Mouse (Mus musculus): ENCODE measurements around the gene Fgd1. TPM values are rescaled to one million over a fixed set of nuclear protein-coding genes. Genes with fewer than 3 reads are reported as not detected.

The Fgd1 gene
- total RNA-seq, 2 experiments from 2014 or later, result 21.6 to 23.0 TPM

DNA sequence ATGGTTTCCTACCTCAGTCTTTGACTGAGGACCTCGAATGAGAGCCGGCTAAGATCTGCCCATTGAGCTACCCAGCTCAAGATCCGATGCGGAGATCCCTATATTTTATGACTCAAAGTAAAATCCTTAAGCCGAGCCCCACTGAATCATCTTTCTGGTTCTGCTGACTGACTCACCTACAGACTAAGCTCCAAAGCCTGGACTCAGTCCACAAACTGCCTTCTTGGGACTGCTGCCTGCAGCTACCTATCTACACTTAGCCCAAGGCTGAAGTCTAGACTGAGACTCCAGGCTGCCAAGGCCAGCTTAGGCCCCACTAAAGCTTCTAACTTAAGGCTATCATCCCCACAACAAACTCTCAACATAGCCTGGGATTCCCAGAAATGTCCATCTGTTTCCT, 30.1 kb downstream of the Fgd1 start:
- no peak for DNase-seq (ENCODE audit: low spot score in 2 of 2)

DNA sequence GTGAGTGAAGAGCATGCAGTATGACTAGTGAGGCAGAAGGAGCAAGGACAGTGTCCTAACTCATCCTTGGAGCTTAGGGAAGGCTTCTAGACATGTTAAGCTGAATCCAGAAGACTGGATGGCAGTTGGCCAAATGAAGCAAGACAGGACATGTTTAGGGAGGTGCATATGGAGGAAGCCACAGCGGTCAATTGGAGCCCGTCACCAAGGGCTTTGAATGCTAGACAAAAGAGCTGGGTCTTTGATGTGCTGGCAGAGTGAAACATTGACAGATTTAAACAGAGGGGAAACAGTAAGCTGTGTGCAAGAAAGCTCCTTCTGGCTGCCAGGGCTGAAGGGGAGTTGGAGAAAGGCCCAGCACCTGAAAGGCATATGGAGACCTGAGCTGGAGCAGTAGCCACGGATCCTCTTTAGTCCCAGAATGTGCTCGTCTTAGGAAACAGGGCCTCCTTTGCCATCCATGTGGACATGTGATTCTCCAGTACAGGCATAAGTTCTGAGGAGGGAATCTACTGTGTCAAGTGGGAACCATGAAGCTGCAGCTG, 31.1 kb downstream of the Fgd1 start:
- intact Hi-C loops (cut with DNase I), result no loop called here
- DNase-seq (ENCODE audit: low spot score in 2 of 2), result no peak

More for the DNA sequence above, 30.1 kb downstream of the Fgd1 start:
- intact Hi-C loops (cut with DNase I), result no loop called here

DNA sequence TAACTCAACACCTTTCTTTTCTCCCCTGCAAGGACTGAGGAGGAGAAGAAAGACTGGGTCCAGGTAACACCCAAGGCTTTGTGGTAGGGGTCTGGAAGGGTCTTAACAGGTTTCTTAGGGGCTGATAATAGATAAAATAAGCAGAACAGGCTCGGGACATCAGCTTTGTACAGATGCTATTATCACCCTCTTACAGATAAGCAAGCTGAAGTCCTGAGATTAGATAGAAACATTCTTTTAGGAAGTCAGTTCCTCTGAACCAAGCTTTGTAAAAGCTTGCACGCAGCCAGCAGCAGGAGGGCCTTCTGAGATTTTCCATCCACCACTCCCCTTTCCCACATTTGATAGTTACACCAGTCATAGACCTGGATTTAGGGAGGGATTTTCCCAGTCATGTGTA, 39.6 kb downstream of the Fgd1 start:
- intact Hi-C loops (cut with DNase I), result no loop called here

DNA sequence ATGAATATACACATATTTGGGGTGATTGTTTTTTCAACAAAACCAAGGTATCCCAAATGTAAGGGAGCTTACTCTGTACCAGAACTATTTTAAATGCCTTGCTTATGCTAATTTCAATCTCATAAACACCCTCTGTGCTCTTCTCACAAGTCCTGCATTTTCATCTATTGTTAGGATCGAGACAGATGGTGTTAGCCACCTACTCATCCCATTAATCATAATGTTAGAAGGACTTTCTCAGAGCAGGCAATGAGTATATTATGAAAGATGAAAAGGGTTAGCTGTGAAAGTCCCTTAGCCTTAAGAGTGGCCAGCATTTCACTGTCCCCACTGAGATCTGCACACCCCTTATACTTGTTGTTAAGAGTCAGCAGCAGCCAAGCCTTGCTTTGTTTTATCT, 41.5 kb downstream of the Fgd1 start:
- intact Hi-C loops (cut with DNase I), result no loop called here
- DNase-seq (ENCODE audit: low spot score in 2 of 2), result peak in 1 of 2 experiments; percentile 15

More for the DNA sequence above, 39.6 kb downstream of the Fgd1 start:
- DNase-seq (ENCODE audit: low spot score in 2 of 2), result no peak

DNA sequence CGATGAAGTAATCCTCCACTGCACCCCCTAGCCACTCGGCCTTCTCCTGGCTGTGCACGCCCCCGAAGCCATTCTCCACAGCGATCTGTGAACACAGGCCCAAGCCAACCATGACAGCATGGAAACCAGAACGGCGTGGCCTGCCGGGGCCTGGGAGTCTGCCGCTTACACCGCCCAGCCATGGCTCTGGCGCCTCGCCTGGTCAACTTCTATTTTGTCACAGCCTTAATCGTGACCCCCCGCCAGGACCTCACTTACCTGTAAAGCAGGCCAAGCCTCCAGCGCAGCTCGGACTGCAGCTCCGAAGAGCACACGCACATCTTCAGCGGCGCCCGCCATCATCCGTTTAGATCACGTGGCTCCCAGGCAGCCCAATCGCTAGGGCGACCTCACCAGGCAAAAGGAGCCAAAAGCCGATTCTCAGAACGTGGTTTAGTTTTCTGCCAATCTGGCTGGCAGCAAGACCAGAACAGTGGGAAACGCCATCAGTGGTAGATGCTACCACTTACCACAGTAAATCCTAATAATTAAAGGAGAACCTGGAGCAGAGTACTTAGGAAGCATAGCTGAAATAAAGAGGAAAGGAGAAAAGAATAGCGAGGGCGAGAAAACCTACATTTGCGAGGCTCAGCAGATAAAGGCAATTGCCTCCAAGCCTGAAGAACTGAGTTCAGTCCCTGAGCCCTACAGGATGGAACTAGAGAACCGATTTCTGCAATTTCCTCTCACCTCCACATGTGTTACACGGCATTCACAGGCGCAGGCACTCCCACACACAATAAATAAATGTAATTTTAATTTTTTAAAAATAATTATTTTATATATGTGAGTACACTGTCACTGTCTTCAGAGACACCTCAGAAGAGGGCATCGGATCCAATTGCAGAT, 50.5 kb downstream of the Fgd1 start, which contains the start of gene Tsr2:
Gene Tsr2 (minus strand): TSS at position 373 of the 888 bp plus-strand sequence.
- peak; percentile 76 to 80 for DNase-seq (ENCODE audit: low spot score in 2 of 2)
- intact Hi-C loops (cut with DNase I), result no loop called here

DNA sequence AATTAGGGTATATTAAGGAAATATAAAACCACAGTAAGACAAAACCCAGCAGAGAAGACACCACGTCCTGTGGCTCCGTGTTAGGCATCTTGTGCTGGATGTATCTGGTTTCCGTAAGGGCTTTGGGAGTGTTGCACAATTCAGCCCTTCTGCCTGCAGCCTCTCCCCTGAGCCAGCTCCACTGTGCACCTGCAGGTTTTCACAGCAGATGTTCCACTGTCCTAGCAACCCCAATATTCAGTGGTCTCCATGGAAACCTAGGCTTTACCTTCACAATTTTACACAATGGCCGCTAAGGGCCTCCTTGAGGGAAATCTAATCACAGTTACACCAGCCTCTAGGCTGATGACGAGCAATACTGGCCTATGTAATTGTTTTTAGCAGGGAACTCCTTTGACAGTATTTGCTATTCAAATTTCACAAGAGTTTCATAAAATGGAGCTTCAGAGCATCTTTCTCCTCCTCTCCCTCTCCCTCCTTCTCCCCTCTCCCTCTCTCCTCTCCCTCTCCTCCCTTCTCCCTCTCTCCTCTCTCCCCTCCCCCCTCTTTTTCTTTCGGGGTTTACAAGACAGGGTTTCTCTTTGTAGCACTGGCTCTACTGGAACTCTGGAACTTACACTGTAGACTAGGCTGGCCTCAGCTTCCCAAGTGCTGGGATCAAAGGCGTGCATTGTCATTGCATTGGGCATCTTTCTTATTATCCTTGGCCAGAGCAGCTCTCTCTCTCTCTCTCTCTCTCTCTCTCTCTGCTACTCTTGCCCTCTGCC, 61.5 kb downstream of the Fgd1 start:
- no peak for DNase-seq (ENCODE audit: low spot score in 2 of 2)
- intact Hi-C loops (cut with DNase I), result no loop called here

DNA sequence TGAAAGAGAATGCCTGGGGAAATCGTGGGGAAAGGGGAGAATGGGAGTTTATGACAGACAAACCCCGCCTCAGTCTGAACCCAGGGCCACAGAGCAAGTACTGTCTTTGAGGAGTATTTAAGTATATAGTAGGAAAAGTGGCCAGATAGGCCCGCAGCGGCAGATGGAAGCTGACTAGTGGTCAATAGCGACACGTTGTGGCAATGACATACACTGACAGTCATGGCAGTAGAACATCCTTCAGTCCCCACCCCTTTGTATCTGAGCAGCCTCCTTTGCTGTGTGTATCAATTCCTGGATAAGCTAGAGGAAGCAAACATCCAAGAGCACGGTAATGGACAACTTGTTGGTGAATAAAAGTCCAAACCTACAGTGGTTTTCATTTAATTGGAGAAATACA, 70.8 kb downstream of the Fgd1 start:
- DNase-seq (ENCODE audit: low spot score in 2 of 2), result peak in 1 of 2 experiments; percentile 29
- intact Hi-C loops (cut with DNase I), result loop anchor here (10.0 kb wide), 1 partner anchor 612 kb away; no protein-coding TSS in a partner anchor

DNA sequence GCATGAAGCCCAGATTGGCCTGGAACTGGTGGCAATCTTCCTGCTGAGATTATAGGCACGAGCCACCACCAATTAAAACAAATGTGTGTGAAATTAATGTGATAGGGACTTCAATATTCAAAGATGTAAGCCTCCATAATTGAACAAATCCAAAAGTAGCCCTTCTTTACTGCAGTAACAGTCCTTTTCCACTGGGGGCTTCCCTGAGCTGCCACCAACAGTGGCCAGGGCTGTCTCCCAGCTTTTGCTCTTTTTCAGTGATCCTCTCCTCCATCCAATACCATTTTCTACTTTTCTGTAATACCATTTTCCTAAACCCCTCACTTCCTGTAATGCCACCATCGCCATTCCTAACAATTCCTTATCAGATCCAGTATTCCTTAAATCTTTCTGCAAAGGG, 71.5 kb downstream of the Fgd1 start:
- intact Hi-C loops (cut with DNase I), result loop anchor here (10.0 kb wide), 1 partner anchor 613 kb away; no protein-coding TSS in a partner anchor
- no peak for DNase-seq (ENCODE audit: low spot score in 2 of 2)

DNA sequence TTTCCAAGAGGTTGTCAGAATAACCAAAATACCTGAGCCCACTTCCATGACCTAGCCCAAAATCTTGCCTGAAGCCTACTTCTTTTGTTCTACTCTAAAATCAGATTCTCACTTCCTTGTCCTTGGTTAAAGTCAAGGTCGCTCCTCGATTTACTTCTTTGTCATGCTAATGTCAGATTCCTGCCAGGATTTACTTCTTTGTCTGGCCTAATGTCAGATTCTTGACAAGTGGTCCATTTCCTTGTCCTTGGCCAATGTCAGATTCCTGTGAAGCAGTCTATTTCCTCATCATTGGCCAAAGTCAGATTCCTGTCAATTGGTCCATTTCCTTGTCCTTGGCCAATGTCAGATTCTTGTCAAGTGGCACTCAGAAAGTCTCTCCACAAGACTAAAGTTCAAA, 78.0 kb downstream of the Fgd1 start:
- no peak for DNase-seq (ENCODE audit: low spot score in 2 of 2)
- intact Hi-C loops (cut with DNase I), result no loop called here

DNA sequence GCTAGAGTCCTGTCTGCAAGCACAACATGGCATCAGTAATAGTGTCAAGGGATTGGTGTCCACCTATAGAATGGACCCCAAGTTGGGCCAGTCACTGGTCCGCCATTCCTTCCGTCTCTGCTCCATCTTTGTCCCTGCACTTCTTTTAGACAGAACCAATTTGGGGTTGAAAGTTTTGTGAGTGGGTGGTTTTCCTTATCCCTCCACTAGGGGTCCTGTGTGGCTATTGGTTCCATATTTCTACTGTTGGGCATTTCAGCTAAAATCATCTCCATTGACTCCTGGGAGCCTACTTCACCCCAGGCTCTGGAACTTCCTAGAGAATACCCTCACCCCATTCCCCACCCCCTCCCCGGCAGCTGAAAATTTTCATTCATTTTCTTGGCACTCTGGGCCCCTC, 84.5 kb downstream of the Fgd1 start:
- intact Hi-C loops (cut with DNase I), result no loop called here
- DNase-seq (ENCODE audit: low spot score in 2 of 2), result no peak

DNA sequence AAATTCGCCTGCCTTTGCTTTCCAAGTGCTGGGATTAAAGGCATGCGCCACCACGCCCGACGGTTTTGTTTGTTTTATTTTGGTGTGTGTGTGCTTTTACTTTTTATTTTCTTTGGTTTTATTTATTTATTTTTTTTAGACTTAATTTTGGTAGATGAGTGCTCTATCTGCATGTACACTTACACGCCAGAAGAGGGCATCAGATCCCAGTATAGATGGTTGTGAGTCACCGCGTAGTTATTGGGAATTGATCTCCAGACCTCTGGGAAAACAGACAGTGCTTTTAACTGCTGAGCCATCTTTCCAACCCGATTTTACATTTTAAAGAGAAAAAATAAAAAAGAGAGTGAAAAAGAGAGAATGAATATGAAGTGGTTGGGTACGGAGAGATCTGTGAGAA, 86.8 kb downstream of the Fgd1 start:
- peak; percentile 0 to 3 for DNase-seq (ENCODE audit: low spot score in 2 of 2)
- intact Hi-C loops (cut with DNase I), result no loop called here

Other genes with a start within 250 kb of the Fgd1 start
- 10 to 100 TPM; 52.2 to 54.6 TPM for gene Maged2, start 231.8 kb upstream of the Fgd1 start, total RNA-seq (2021)
- 100 to 1,000 TPM; 206 to 207 TPM for gene Gnl3l, start 28.8 kb upstream of the Fgd1 start, total RNA-seq (2021)
- gene Tsr2, start 50.4 kb downstream of the Fgd1 start, total RNA-seq (2021), result 10 to 100 TPM; 61.8 to 63.0 TPM
- gene Wnk3, start 151.9 kb downstream of the Fgd1 start, total RNA-seq (2021), result 10 to 100 TPM; 31.5 to 36.9 TPM

All from left cerebral cortex, postnatal 14 days (tissue).